Mouse (Mus musculus): ENCODE results near the gene Iah1. TPM values are rescaled to one million over a fixed set of nuclear protein-coding genes. Genes with fewer than 3 reads are reported as not detected.

Gene Iah1
- polyA plus RNA-seq, 1 experiment from 2014 or later: 82.5 TPM

GRCm38 (mm10) chr12:21346972-21347371, 30.8 kb downstream of the Iah1 start:
- H3K27me3 ChIP-seq (replicated peaks; ENCODE audit: control insufficient read depth, insufficient read depth, low read length): no peaks in the 10 kb centered on the region
- peaks cover 6% of the 10 kb centered on the region for H3K36me3 ChIP-seq (ENCODE audit: control insufficient read depth, insufficient read depth, low read length)
- no peak overlapping the region for H3K9ac ChIP-seq (ENCODE audit: low read depth, low read length)
- no peak overlapping the region for H3K4me3 ChIP-seq (ENCODE audit: low read length)
- H3K9me3 ChIP-seq (ENCODE audit: control insufficient read depth, low read length): no peaks in the 10 kb centered on the region
- WGBS: 84% methylated on average over 7 of the region's 7 CpGs
- H3K4me1 ChIP-seq (ENCODE audit: control insufficient read depth, insufficient read depth, low read length): no peaks in the 10 kb centered on the region
- no peak overlapping the region for H3K27ac ChIP-seq (ENCODE audit: low read length)
- ATAC-seq: no peak
- H3K4me2 ChIP-seq (ENCODE audit: low read depth, low read length): no peak overlapping the region

GRCm38 (mm10) chr12:21350113-21350876, 34.1 kb downstream of the Iah1 start:
- no peak overlapping the region for H3K9ac ChIP-seq (ENCODE audit: low read depth, low read length)
- no peaks in the 10 kb centered on the region for H3K4me1 ChIP-seq (ENCODE audit: control insufficient read depth, insufficient read depth, low read length)
- H3K27ac ChIP-seq (ENCODE audit: low read length): no peak overlapping the region
- no peaks in the 10 kb centered on the region for H3K27me3 ChIP-seq (replicated peaks; ENCODE audit: control insufficient read depth, insufficient read depth, low read length)
- no peak overlapping the region for H3K4me3 ChIP-seq (ENCODE audit: low read length)
- WGBS: 82% methylated on average over 7 of the region's 7 CpGs
- H3K36me3 ChIP-seq (ENCODE audit: control insufficient read depth, insufficient read depth, low read length): peaks cover 18% of the 10 kb centered on the region
- no peaks in the 10 kb centered on the region for H3K9me3 ChIP-seq (ENCODE audit: control insufficient read depth, low read length)
- H3K4me2 ChIP-seq (ENCODE audit: low read depth, low read length): no peak overlapping the region
- no peak for ATAC-seq

GRCm38 (mm10) chr12:21353681-21354080, 37.5 kb downstream of the Iah1 start:
- peaks cover 18% of the 10 kb centered on the region for H3K36me3 ChIP-seq (ENCODE audit: control insufficient read depth, insufficient read depth, low read length)
- H3K27ac ChIP-seq (ENCODE audit: low read length): no peak overlapping the region

GRCm38 (mm10) chr12:21362686-21363085, 46.5 kb downstream of the Iah1 start:
- Histone ChIP-seq H3K27ac (ENCODE audit: low read length) (no peak overlapping the region), H3K9me3 (ENCODE audit: control insufficient read depth, low read length) (no peaks in the 10 kb centered on the region), H3K27me3 (replicated peaks; ENCODE audit: control insufficient read depth, insufficient read depth, low read length) (no peaks in the 10 kb centered on the region), H3K4me1 (ENCODE audit: control insufficient read depth, insufficient read depth, low read length) (no peaks in the 10 kb centered on the region), H3K4me2 (ENCODE audit: low read depth, low read length) (no peak overlapping the region), H3K36me3 (ENCODE audit: control insufficient read depth, insufficient read depth, low read length) (0 out of 2 replicates have a peak, but pooled peaks cover 4% of the 10 kb centered on the region), H3K4me3 (ENCODE audit: low read length) (no peak overlapping the region), H3K9ac (ENCODE audit: low read depth, low read length) (no peak overlapping the region)
- no peak for ATAC-seq
- WGBS: 54% methylated on average over 2 of the region's 2 CpGs

More at GRCm38 (mm10) chr12:21353681-21354080, 37.5 kb downstream of the Iah1 start:
- no peaks in the 10 kb centered on the region for H3K27me3 ChIP-seq (replicated peaks; ENCODE audit: control insufficient read depth, insufficient read depth, low read length)
- 94% methylated on average over 8 of the region's 8 CpGs for WGBS
- H3K4me2 ChIP-seq (ENCODE audit: low read depth, low read length): no peak overlapping the region
- no peak overlapping the region for H3K4me3 ChIP-seq (ENCODE audit: low read length)
- ATAC-seq: no peak
- H3K9me3 ChIP-seq (ENCODE audit: control insufficient read depth, low read length): no peaks in the 10 kb centered on the region
- no peaks in the 10 kb centered on the region for H3K4me1 ChIP-seq (ENCODE audit: control insufficient read depth, insufficient read depth, low read length)
- H3K9ac ChIP-seq (ENCODE audit: low read depth, low read length): no peak overlapping the region

GRCm38 (mm10) chr12:21363195-21363594, 47.0 kb downstream of the Iah1 start:
- Histone ChIP-seq H3K4me1 (ENCODE audit: control insufficient read depth, insufficient read depth, low read length) (no peaks in the 10 kb centered on the region), H3K27ac (ENCODE audit: low read length) (no peak overlapping the region), H3K4me2 (ENCODE audit: low read depth, low read length) (no peak overlapping the region), H3K9me3 (ENCODE audit: control insufficient read depth, low read length) (no peaks in the 10 kb centered on the region), H3K4me3 (ENCODE audit: low read length) (no peak overlapping the region), H3K27me3 (replicated peaks; ENCODE audit: control insufficient read depth, insufficient read depth, low read length) (no peaks in the 10 kb centered on the region), H3K9ac (ENCODE audit: low read depth, low read length) (no peak overlapping the region), H3K36me3 (ENCODE audit: control insufficient read depth, insufficient read depth, low read length) (0 out of 2 replicates have a peak, but pooled peaks cover 4% of the 10 kb centered on the region)
- WGBS: 93% methylated on average over 3 of the region's 3 CpGs
- ATAC-seq: no peak

GRCm38 (mm10) chr12:21364624-21365435, 48.6 kb downstream of the Iah1 start:
- 76% methylated on average over 10 of the region's 10 CpGs for WGBS
- no peaks in the 10 kb centered on the region for H3K27me3 ChIP-seq (replicated peaks; ENCODE audit: control insufficient read depth, insufficient read depth, low read length)
- H3K9me3 ChIP-seq (ENCODE audit: control insufficient read depth, low read length): no peaks in the 10 kb centered on the region
- ATAC-seq: no peak
- H3K4me2 ChIP-seq (ENCODE audit: low read depth, low read length): no peak overlapping the region
- no peak overlapping the region for H3K9ac ChIP-seq (ENCODE audit: low read depth, low read length)
- H3K27ac ChIP-seq (ENCODE audit: low read length): no peak overlapping the region
- 0 out of 2 replicates have a peak, but pooled peaks cover 4% of the 10 kb centered on the region for H3K36me3 ChIP-seq (ENCODE audit: control insufficient read depth, insufficient read depth, low read length)
- H3K4me1 ChIP-seq (ENCODE audit: control insufficient read depth, insufficient read depth, low read length): no peaks in the 10 kb centered on the region
- no peak overlapping the region for H3K4me3 ChIP-seq (ENCODE audit: low read length)

GRCm38 (mm10) chr12:21368376-21369086, 52.3 kb downstream of the Iah1 start:
- no peaks in the 10 kb centered on the region for H3K27me3 ChIP-seq (replicated peaks; ENCODE audit: control insufficient read depth, insufficient read depth, low read length)
- H3K27ac ChIP-seq (ENCODE audit: low read length): no peak overlapping the region
- H3K4me1 ChIP-seq (ENCODE audit: control insufficient read depth, insufficient read depth, low read length): 0 out of 2 replicates have a peak, but pooled peaks cover 3% of the 10 kb centered on the region
- no peak for ATAC-seq
- no peak overlapping the region for H3K4me3 ChIP-seq (ENCODE audit: low read length)
- H3K36me3 ChIP-seq (ENCODE audit: control insufficient read depth, insufficient read depth, low read length): no peaks in the 10 kb centered on the region
- H3K4me2 ChIP-seq (ENCODE audit: low read depth, low read length): no peak overlapping the region
- H3K9ac ChIP-seq (ENCODE audit: low read depth, low read length): no peak overlapping the region
- no peaks in the 10 kb centered on the region for H3K9me3 ChIP-seq (ENCODE audit: control insufficient read depth, low read length)
- WGBS: 89% methylated on average over 9 of the region's 9 CpGs

GRCm38 (mm10) chr12:21369087-21369410, 52.9 kb downstream of the Iah1 start:
- no peaks in the 10 kb centered on the region for H3K27me3 ChIP-seq (replicated peaks; ENCODE audit: control insufficient read depth, insufficient read depth, low read length)
- no peak for ATAC-seq
- no peak overlapping the region for H3K9ac ChIP-seq (ENCODE audit: low read depth, low read length)
- H3K9me3 ChIP-seq (ENCODE audit: control insufficient read depth, low read length): no peaks in the 10 kb centered on the region
- H3K4me1 ChIP-seq (ENCODE audit: control insufficient read depth, insufficient read depth, low read length): 0 out of 2 replicates have a peak, but pooled peaks cover 3% of the 10 kb centered on the region
- 84% methylated on average over 5 of the region's 5 CpGs for WGBS
- no peak overlapping the region for H3K4me2 ChIP-seq (ENCODE audit: low read depth, low read length)
- no peaks in the 10 kb centered on the region for H3K36me3 ChIP-seq (ENCODE audit: control insufficient read depth, insufficient read depth, low read length)
- H3K27ac ChIP-seq (ENCODE audit: low read length): no peak overlapping the region
- H3K4me3 ChIP-seq (ENCODE audit: low read length): no peak overlapping the region

GRCm38 (mm10) chr12:21370035-21370611, 53.9 kb downstream of the Iah1 start:
- H3K9me3 ChIP-seq (ENCODE audit: control insufficient read depth, low read length): no peaks in the 10 kb centered on the region
- H3K27me3 ChIP-seq (replicated peaks; ENCODE audit: control insufficient read depth, insufficient read depth, low read length): no peaks in the 10 kb centered on the region
- H3K4me2 ChIP-seq (ENCODE audit: low read depth, low read length): no peak overlapping the region
- no peak overlapping the region for H3K4me3 ChIP-seq (ENCODE audit: low read length)
- 0 out of 2 replicates have a peak, but pooled peaks cover 3% of the 10 kb centered on the region for H3K4me1 ChIP-seq (ENCODE audit: control insufficient read depth, insufficient read depth, low read length)
- 83% methylated on average over 1 of the region's 1 CpGs for WGBS
- no peak for ATAC-seq
- H3K9ac ChIP-seq (ENCODE audit: low read depth, low read length): no peak overlapping the region
- no peaks in the 10 kb centered on the region for H3K36me3 ChIP-seq (ENCODE audit: control insufficient read depth, insufficient read depth, low read length)
- H3K27ac ChIP-seq (ENCODE audit: low read length): no peak overlapping the region
